Mouse (Mus musculus) heart, embryonic 10.5 days (tissue): ENCODE measurements around the gene Cfap46. TPM values are rescaled to one million over a fixed set of nuclear protein-coding genes. Genes with fewer than 3 reads are reported as not detected.

Experiments used
- DNase-seq: peaks from one replicate; pipeline ENCODE4 v3.0.0-alpha.2; 2017; ENCODE audit warnings: low spot score
- H3K27ac ChIP-seq: fragments of 300-500 bp; sonication (generic); 2 replicates; pipeline ENCODE4 v1.5.1; 2016; ENCODE audit warnings: mild to moderate bottlenecking
- H3K27me3 ChIP-seq: fragments of 300-500 bp; sonication (generic); 2 replicates; pipeline ENCODE4 v1.6.1; 2016; ENCODE audit warnings: mild to moderate bottlenecking; ENCODE audit not compliant: poor library complexity, insufficient read depth, severe bottlenecking
- H3K36me3 ChIP-seq: fragments of 300-500 bp; sonication (generic); 2 replicates; pipeline ENCODE4 v1.6.1; 2016; ENCODE audit warnings: mild to moderate bottlenecking, moderate library complexity
- H3K4me1 ChIP-seq: fragments of 300-500 bp; sonication (generic); 2 replicates; pipeline ENCODE4 v1.6.1; 2016; ENCODE audit warnings: mild to moderate bottlenecking
- H3K4me3 ChIP-seq: fragments of 300-500 bp; sonication (generic); 2 replicates; pipeline ENCODE4 v1.5.1; 2016; ENCODE audit warnings: mild to moderate bottlenecking, moderate library complexity
- H3K9me3 ChIP-seq: fragments of 300-500 bp; sonication (generic); 2 replicates; pipeline ENCODE4 v1.6.1; 2016; ENCODE audit warnings: mild to moderate bottlenecking, moderate library complexity
- WGBS: fragments of 180-500 bp; shearing (Covaris S2); methylation state at CpG from one replicate; pipeline ENCODE4 v1.1.7; 2016; 5-methylcytosine and 5-hydroxymethylcytosine counted together
- polyA plus RNA-seq: library from polyadenylated mRNA; unstranded; fragments of >200 nt; fragmentation: Nextera tagmentation; extraction: Ambion mirVana; gene quantifications from 2 replicates; pipeline ENCODE4 v1.2.1, GENCODE M21; 2016

Gene Cfap46
- polyA plus RNA-seq, 1 experiment from 2014 or later, result 0.16 TPM

DNA sequence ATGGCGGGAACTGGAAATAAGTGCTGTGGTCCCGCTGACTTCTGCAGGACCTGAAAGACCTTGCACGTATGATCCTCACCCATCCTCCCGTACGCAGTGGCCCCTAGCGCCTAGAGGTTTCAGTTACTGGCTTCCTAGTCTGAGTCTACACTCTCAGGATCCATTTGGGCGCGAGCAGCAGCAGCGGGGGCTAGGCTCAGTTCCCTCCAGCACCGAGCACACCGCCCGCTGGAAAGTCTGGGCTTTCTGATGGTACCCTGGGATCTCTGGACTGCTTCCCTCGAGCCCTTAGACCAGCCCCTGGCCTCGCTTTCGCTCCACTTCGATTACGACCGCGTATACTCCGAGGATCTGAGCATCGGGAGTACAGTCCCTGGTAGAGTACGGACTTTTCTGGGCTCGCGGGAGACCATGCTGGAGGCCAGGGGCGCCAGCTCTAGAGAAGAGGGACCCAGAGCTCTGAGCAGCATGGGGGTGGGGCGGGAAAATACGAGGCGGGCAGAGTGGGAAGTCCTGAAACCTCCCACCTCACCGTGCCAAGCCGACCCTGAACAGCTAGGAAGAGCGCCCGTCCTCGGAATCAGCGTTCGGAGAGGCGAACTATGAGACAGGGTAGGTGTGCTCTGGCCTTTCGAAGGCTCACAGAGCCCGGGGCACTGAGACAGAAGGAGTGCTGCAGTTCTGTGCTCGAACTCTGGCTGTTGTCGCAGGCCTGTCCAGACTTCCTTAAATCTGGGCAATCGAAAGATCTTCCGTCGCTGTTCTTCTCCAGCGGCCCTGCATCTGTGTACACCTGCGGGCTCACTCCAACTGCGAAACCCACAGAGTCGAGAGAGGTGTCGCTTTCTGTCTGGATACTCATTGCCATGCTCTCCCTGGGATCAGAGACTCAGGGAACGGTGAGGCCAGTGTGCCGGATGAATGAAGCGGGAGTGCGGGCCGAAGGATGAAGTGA is 99.1 kb downstream of the Cfap46 start:
- no peak for DNase-seq
- WGBS, result 2% methylated on average over 53 of the region's 53 CpGs
- Histone ChIP-seq H3K36me3 (peaks cover 1% of the 10 kb centered on the region; the same call in 1 of the 2 replicates), H3K27ac (no peak overlapping the region), H3K4me3 (peak overlapping the region; percentile 35), H3K27me3 (peaks cover 100% of the 10 kb centered on the region), H3K4me1 (peaks cover 28% of the 10 kb centered on the region), H3K9me3 (no peaks in the 10 kb centered on the region)

GRCm38 (mm10) chr7:139583094-139583737 is 100.4 kb downstream of the Cfap46 start:
- Histone ChIP-seq H3K27ac (no peak overlapping the region), H3K4me1 (peaks cover 28% of the 10 kb centered on the region), H3K27me3 (peaks cover 100% of the 10 kb centered on the region), H3K4me3 (peak overlapping the region; percentile 60), H3K36me3 (peaks cover 12% of the 10 kb centered on the region), H3K9me3 (no peaks in the 10 kb centered on the region)
- DNase-seq, result no peak
- 16% methylated on average over 17 of the region's 17 CpGs for WGBS

DNA sequence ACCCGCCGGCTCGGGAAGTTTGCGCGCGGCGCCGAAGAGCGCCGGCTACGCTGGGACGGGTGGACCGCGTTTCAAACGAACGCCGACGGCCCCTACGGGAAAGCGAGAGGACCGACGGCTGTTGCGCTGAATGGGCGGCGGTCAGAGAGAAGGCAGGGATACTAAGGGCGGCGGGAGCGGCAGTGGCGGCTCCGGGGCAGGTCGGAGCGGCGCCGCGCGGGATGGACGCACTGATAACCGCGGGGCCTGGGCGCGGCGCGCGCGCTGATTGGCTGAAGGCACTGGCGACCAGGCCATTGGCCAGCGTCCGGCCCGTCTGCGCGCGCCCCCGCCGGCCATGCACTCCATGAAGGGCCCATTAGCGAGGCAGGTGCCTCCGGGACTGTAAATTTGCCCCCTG is 101.0 kb downstream of the Cfap46 start, which contains the start of gene Nkx6-2:
TSS of gene Nkx6-2 (minus strand) at position 203 of the 400 bp plus-strand sequence.
- peaks cover 18% of the 10 kb centered on the region for H3K36me3 ChIP-seq
- no peak within 1 kb of the TSS for H3K27ac ChIP-seq
- peaks cover 28% of the 10 kb centered on the region for H3K4me1 ChIP-seq
- peak within 1 kb of the TSS; percentile 60 for H3K4me3 ChIP-seq
- H3K27me3 ChIP-seq, result peaks cover 100% of the 10 kb centered on the region
- under 1% methylated on average over 48 of the region's 56 CpGs for WGBS
- DNase-seq, result no peak
- H3K9me3 ChIP-seq, result no peaks in the 10 kb centered on the region

- Histone ChIP-seq H3K27me3 (peaks cover 100% of the 10 kb centered on the region), H3K36me3 (peaks cover 24% of the 10 kb centered on the region), H3K4me3 (peak overlapping the region; percentile 60), H3K9me3 (no peaks in the 10 kb centered on the region), H3K27ac (no peak overlapping the region), H3K4me1 (peaks cover 28% of the 10 kb centered on the region)
- DNase-seq, result no peak
- under 1% methylated on average over 82 of the region's 82 CpGs for WGBS
These were observed 101.6 kb downstream of the Cfap46 start for GRCm38 (mm10) chr7:139581801-139582571.

DNA sequence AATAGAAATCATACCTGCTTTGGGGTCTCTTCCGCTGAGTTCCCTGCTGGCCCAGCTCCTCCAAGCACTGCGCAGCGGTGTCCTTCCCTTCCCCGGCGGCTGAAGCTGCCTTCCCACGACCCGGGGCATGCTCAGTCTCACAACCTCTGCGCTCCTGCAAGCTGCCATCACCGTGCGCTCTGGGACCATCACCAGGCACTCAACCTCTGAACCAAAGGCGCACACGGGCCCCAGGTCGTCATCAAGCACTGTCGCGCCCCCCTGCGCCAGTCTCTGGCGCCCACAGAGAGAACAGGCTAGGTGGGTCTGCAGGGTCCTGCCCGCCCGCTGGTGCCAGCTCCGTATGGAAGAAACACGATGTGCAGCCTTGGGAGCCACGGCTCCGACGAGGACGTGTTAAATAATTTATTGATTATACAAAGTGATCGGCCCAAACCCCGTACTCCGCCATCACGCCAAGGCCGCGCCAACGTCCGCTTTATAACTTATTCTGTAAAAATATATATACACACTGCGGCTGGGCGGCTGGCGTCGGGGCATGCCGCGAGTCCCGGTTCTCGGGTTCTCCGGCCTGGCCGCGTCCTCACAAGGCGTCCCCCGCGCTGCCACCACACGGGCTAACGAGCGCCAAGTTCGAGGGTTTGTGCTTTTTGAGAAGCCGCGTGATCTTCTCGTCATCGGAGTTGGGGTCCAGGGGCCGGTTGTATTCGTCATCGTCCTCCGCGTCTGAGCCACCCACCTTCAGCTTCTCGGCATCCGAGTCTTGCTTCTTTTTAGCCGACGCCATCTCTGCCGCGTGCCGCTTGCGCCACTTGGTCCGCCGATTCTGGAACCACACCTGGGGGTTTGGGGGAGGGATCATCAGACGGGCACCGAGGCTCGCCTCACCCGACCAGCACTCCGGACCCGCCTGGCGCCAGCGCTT is 102.5 kb downstream of the Cfap46 start:
- DNase-seq, result no peak
- Histone ChIP-seq H3K36me3 (peaks cover 33% of the 10 kb centered on the region), H3K4me1 (peaks cover 28% of the 10 kb centered on the region), H3K9me3 (no peaks in the 10 kb centered on the region), H3K27me3 (peaks cover 99% of the 10 kb centered on the region), H3K27ac (no peak overlapping the region), H3K4me3 (peak overlapping the region; percentile 60)
- 1% methylated on average over 78 of the region's 78 CpGs for WGBS

- H3K27ac ChIP-seq, result no peak overlapping the region
- no peak for DNase-seq
- H3K27me3 ChIP-seq, result peaks cover 83% of the 10 kb centered on the region
- no peak overlapping the region for H3K4me3 ChIP-seq
- H3K36me3 ChIP-seq, result peaks cover 50% of the 10 kb centered on the region
- H3K9me3 ChIP-seq, result no peaks in the 10 kb centered on the region
- 73% methylated on average over 21 of the region's 21 CpGs for WGBS
- H3K4me1 ChIP-seq, result peaks cover 26% of the 10 kb centered on the region
These were observed 104.2 kb downstream of the Cfap46 start for GRCm38 (mm10) chr7:139579261-139579905.

DNA sequence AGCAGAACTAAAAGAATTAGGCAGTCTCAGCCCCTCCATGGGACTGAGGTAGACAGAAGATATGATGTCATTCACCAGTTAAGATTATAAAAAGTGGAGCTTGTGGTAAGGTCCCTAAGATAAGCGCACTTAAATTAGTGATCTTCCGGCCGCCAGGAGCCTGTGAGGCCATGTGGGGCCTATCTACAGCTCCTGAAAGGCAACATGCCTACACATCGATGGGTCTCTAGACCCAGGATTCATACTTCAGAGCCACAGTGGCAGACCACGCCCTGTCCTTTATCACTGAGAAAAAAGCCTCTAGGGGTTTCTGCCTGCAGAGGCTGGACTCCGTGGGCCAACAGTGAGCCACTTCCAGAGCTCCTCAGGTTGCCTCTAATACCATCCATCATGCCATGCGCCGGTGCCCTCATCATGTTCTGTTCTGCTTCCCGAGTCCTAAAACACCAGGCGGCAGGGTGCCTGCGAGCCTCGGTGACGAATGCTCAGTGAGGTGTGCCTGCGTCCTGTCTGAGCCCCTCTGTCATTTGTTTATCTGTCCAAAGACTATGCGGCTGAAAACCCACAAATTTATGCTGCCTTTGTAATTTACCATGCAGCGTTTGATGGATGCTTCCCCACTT is 107.4 kb downstream of the Cfap46 start:
- 76% methylated on average over 16 of the region's 16 CpGs for WGBS
- H3K36me3 ChIP-seq, result peaks cover 65% of the 10 kb centered on the region
- H3K9me3 ChIP-seq, result no peaks in the 10 kb centered on the region
- peaks cover 6% of the 10 kb centered on the region for H3K4me1 ChIP-seq
- DNase-seq, result no peak
- H3K27ac ChIP-seq, result no peak overlapping the region
- peaks cover 51% of the 10 kb centered on the region for H3K27me3 ChIP-seq
- H3K4me3 ChIP-seq, result no peak overlapping the region

GRCm38 (mm10) chr7:139572665-139573064 is 111.0 kb downstream of the Cfap46 start:
- Histone ChIP-seq H3K27me3 (peaks cover 16% of the 10 kb centered on the region), H3K36me3 (peaks cover 71% of the 10 kb centered on the region), H3K27ac (no peak overlapping the region), H3K9me3 (no peaks in the 10 kb centered on the region), H3K4me3 (no peak overlapping the region), H3K4me1 (no peaks in the 10 kb centered on the region)
- 68% methylated on average over 3 of the region's 3 CpGs for WGBS
- DNase-seq, result no peak

- WGBS, result 90% methylated on average over 5 of the region's 5 CpGs
- Histone ChIP-seq H3K4me3 (no peak overlapping the region), H3K9me3 (no peaks in the 10 kb centered on the region), H3K36me3 (peaks cover 71% of the 10 kb centered on the region), H3K27me3 (no peaks in the 10 kb centered on the region; the same call in 1 of the 2 replicates), H3K4me1 (peaks cover 4% of the 10 kb centered on the region; the same call in 1 of the 2 replicates), H3K27ac (no peak overlapping the region)
- no peak for DNase-seq
These were observed 112.8 kb downstream of the Cfap46 start for GRCm38 (mm10) chr7:139570788-139571187.

DNA sequence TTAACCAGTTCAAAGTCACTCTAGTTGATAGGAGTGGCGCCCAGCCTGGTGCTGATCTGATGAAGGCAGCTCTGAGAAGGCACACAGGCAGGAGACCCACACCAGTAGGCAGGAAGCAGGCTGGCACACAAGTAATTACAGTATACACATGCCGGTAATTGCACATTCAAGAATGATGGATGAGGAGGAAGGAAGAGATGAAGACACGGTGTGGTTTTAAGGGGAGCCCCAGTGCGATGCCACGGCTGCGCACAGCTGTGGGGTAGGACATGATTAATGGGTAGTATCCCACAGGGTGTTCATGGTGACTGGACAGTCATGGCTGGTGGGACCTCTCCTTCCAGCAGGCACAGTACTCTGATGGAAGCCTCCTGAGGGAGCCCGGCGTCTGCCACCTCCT is 117.1 kb downstream of the Cfap46 start:
- H3K4me3 ChIP-seq, result no peak overlapping the region
- WGBS, result 83% methylated on average over 8 of the region's 8 CpGs
- no peaks in the 10 kb centered on the region for H3K9me3 ChIP-seq
- H3K4me1 ChIP-seq, result peaks cover 20% of the 10 kb centered on the region
- H3K36me3 ChIP-seq, result peaks cover 65% of the 10 kb centered on the region
- H3K27me3 ChIP-seq, result no peaks in the 10 kb centered on the region
- no peak for DNase-seq
- H3K27ac ChIP-seq, result no peak overlapping the region

- DNase-seq, result no peak
- H3K4me1 ChIP-seq, result peaks cover 20% of the 10 kb centered on the region
- WGBS, result 85% methylated on average over 6 of the region's 6 CpGs
- no peak overlapping the region for H3K4me3 ChIP-seq
- peaks cover 69% of the 10 kb centered on the region for H3K36me3 ChIP-seq
- no peak overlapping the region for H3K27ac ChIP-seq
- H3K27me3 ChIP-seq, result no peaks in the 10 kb centered on the region
- no peaks in the 10 kb centered on the region for H3K9me3 ChIP-seq
These were observed 117.6 kb downstream of the Cfap46 start for GRCm38 (mm10) chr7:139565998-139566397.
